ENCODE assay signal across 12 mouse cellular contexts in genomic region chr4:142052391-142053132, GRCm38 (mm10). TPM values are rescaled to one million over a fixed set of nuclear protein-coding genes. Genes with fewer than 3 reads are reported as not detected.
DNase-seq lines count a peak whose midpoint lies in the region; ATAC-seq lines count a peak whose summit lies in the region.
"Had no signal": no experiment of that assay in that cellular context is flagged by ENCODE, and none has a peak within 500 bp of the region (broad histone marks: within the 10 kb centered on the region; RNA-seq: fewer than 3 reads in every experiment).

No protein-coding gene starts in this region.

- WGBS in heart, embryonic 12.5 days, result 35% methylated on average over 22 of the region's 22 CpGs
- WGBS in intestine, embryonic 14.5 days, result 48% methylated on average over 22 of the region's 22 CpGs

- peak; percentile 46; the same call in 1 of the 2 replicates for ATAC-seq in heart, embryonic 12.5 days (ENCODE audit: insufficient number of reproducible peaks, low FRiP score)
- ATAC-seq in intestine, embryonic 14.5 days (replicated peaks; ENCODE audit: low FRiP score, low TSS enrichment, low read depth), result peak; percentile 76
- ATAC-seq: forebrain, embryonic 15.5 days had no signal

- peaks cover 61% of the 10 kb centered on the region for H3K4me1 ChIP-seq in heart, embryonic 12.5 days (replicated peaks)
- H3K4me1 ChIP-seq in intestine, embryonic 14.5 days (replicated peaks; ENCODE audit: control insufficient read depth, insufficient read depth, low read length), result peaks cover 12% of the 10 kb centered on the region

- no peak overlapping the region for H3K4me3 ChIP-seq in heart, embryonic 12.5 days
- H3K4me3 ChIP-seq in intestine, embryonic 14.5 days (ENCODE audit: low read depth, low read length), result no peak overlapping the region
- H3K4me3 ChIP-seq: forebrain, embryonic 15.5 days; hindbrain, embryonic 10.5 days had no signal

- H3K9me3 ChIP-seq in heart, embryonic 12.5 days (replicated peaks), result no peaks in the 10 kb centered on the region
- no peaks in the 10 kb centered on the region for H3K9me3 ChIP-seq in intestine, embryonic 14.5 days (ENCODE audit: control insufficient read depth, low read length)
- H3K9me3 ChIP-seq: forebrain, embryonic 15.5 days; hindbrain, embryonic 10.5 days had no signal

- no peak overlapping the region for H3K9ac ChIP-seq in heart, embryonic 12.5 days
- H3K9ac ChIP-seq in intestine, embryonic 14.5 days (ENCODE audit: low read length), result no peak overlapping the region
- H3K9ac ChIP-seq: forebrain, embryonic 15.5 days had no signal

- H3K27me3 ChIP-seq in heart, embryonic 12.5 days (replicated peaks), result no peaks in the 10 kb centered on the region
- H3K27me3 ChIP-seq in intestine, embryonic 14.5 days (replicated peaks; ENCODE audit: control insufficient read depth, insufficient read depth, low read length), result no peaks in the 10 kb centered on the region
- H3K27me3 ChIP-seq: forebrain, embryonic 15.5 days had no signal

- intact Hi-C loops in heart, postnatal 14 days (cut with DNase I), result no loop called here

- peak overlapping the region; percentile 58 for H3K27ac ChIP-seq in heart, embryonic 12.5 days (ENCODE audit: poor library complexity, severe bottlenecking)
- H3K27ac ChIP-seq in intestine, embryonic 14.5 days (ENCODE audit: low read depth), result peak overlapping the region; percentile 64
- H3K27ac ChIP-seq: forebrain, embryonic 15.5 days had no signal

- no peaks in the 10 kb centered on the region; the same call in 1 of the 2 replicates for H3K36me3 ChIP-seq in heart, embryonic 12.5 days
- H3K36me3 ChIP-seq in intestine, embryonic 14.5 days (ENCODE audit: control insufficient read depth, insufficient read depth, low read length), result no peaks in the 10 kb centered on the region
- H3K36me3 ChIP-seq: forebrain, embryonic 15.5 days; hindbrain, embryonic 10.5 days had no signal

- no peak for DNase-seq in heart, postnatal 14 days
- DNase-seq in intestine, embryonic 14.5 days (ENCODE audit: low spot score), result peak; percentile 76
- peak; percentile 74 to 85 for DNase-seq in kidney, postnatal 4 days
- DNase-seq in lung, postnatal 36 days, result peak; percentile 38
- DNase-seq in adrenal gland, postnatal 36 days, result no peak
- DNase-seq in frontal cortex, postnatal 14 days (ENCODE audit: low spot score in 2 of 2), result no peak
- DNase-seq in adipocyte (ENCODE audit: low spot score), result no peak
- DNase-seq: cerebellum, adult 18-20 months; thymus, adult 18-20 months had no signal

- H3K4me2 ChIP-seq in heart, embryonic 12.5 days, result peak overlapping the region; percentile 29
- H3K4me2 ChIP-seq in intestine, embryonic 14.5 days (ENCODE audit: low read length), result no peak overlapping the region
- H3K4me2 ChIP-seq: forebrain, embryonic 15.5 days had no signal

RNA-seq across cellular contexts. Expression of gene Tmem51, which starts 31.5 kb away (rescaled TPM):
- 28.3 and 29.6 TPM in 2 replicates for polyA plus RNA-seq in heart, embryonic 12.5 days (2016; fragmentation: Nextera tagmentation; extraction: Ambion mirVana)
- 10 to 100 TPM; 12.0 to 12.7 TPM for total RNA-seq in heart, postnatal 14 days (2021)
- polyA plus RNA-seq in intestine, embryonic 14.5 days (2014; fragmentation: Nextera tagmentation; extraction: Ambion mirVana), result 42.9 and 45.5 TPM in 2 replicates
- 1 to 10 TPM; 4.9 to 5.0 TPM for total RNA-seq in adrenal gland, postnatal 36 days (2021)

RNA-seq across cellular contexts. Expression of gene Fhad1, which starts 37.7 kb away (rescaled TPM):
- polyA plus RNA-seq in heart, embryonic 12.5 days (2016; fragmentation: Nextera tagmentation; extraction: Ambion mirVana), result 3.9 and 4.8 TPM in 2 replicates
- total RNA-seq in heart, postnatal 14 days (2021), result under 1 TPM; 0.17 to 0.48 TPM
- 1.8 and 2.2 TPM in 2 replicates for polyA plus RNA-seq in intestine, embryonic 14.5 days (2014; fragmentation: Nextera tagmentation; extraction: Ambion mirVana)
- total RNA-seq in adrenal gland, postnatal 36 days (2021), result under 1 TPM; 0.66 to 0.79 TPM

Comparison
In these comparisons a context has a peak if more than half of its experiments do, and no peak if none do; other contexts are left out.
1. DNase-seq: peak in intestine, embryonic 14.5 days (single experiment), kidney, postnatal 4 days (2 of 2) and lung, postnatal 36 days (single experiment); none in heart, postnatal 14 days (0 of 2), adrenal gland, postnatal 36 days (0 of 2), frontal cortex, postnatal 14 days (0 of 2) and adipocyte (single experiment).